Mouse (Mus musculus) embryonic facial prominence, embryonic 15.5 days (tissue): ENCODE data around the gene 3110040M04Rik. TPM values are rescaled to one million over a fixed set of nuclear protein-coding genes. Genes with fewer than 3 reads are reported as not detected.
A peak's percentile ranks its signal among the peaks of the same experiment; 100 is the strongest.

Experiments
- ATAC-seq: fragments of 200-750 bp; cut with Nextera tagmentation; 2 replicates; pipeline ENCODE4 v1.8.0; 2017; ENCODE audit warnings: low read depth, moderate TSS enrichment; ENCODE audit not compliant: insufficient number of reproducible peaks, low FRiP score, low TSS enrichment
- H3K27ac ChIP-seq: fragments of 300-500 bp; sonication (generic); replicated peaks from 2 replicates; pipeline ENCODE4 v1.5.1; 2015; ENCODE audit warnings: mild to moderate bottlenecking, inconsistent platforms
- H3K27me3 ChIP-seq: fragments of 300-500 bp; sonication (generic); 2 replicates; pipeline ENCODE4 v1.6.1; 2015; ENCODE audit warnings: inconsistent platforms
- H3K36me3 ChIP-seq: fragments of 300-500 bp; sonication (generic); 2 replicates; pipeline ENCODE4 v1.6.1; 2015; ENCODE audit warnings: mild to moderate bottlenecking, inconsistent platforms
- H3K4me1 ChIP-seq: fragments of 300-500 bp; sonication (generic); 2 replicates; pipeline ENCODE4 v1.6.1; 2015; ENCODE audit warnings: inconsistent platforms
- H3K4me2 ChIP-seq: fragments of 300-500 bp; sonication (generic); replicated peaks from 2 replicates; pipeline ENCODE4 v1.6.1; 2015; ENCODE audit warnings: mild to moderate bottlenecking, inconsistent platforms
- H3K4me3 ChIP-seq: fragments of 300-500 bp; sonication (generic); replicated peaks from 2 replicates; pipeline ENCODE4 v1.5.1; 2015; ENCODE audit warnings: mild to moderate bottlenecking, inconsistent platforms
- H3K9ac ChIP-seq: fragments of 300-500 bp; sonication (generic); 2 replicates; pipeline ENCODE4 v1.6.1; 2015; ENCODE audit warnings: inconsistent platforms
- H3K9me3 ChIP-seq: fragments of 300-500 bp; sonication (generic); replicated peaks from 2 replicates; pipeline ENCODE4 v1.6.1; 2016; ENCODE audit warnings: inconsistent platforms
- WGBS: fragments of 180-500 bp; shearing (Covaris S2); methylation state at CpG from one replicate; pipeline ENCODE4 v1.1.7; 2015; 5-methylcytosine and 5-hydroxymethylcytosine counted together
- polyA plus RNA-seq: library from polyadenylated mRNA; unstranded; fragments of >200 nt; fragmentation: Nextera tagmentation; extraction: Ambion mirVana; gene quantifications from 2 replicates; pipeline ENCODE4 v1.2.1, GENCODE M21; 2015

Gene 3110040M04Rik
- polyA plus RNA-seq, 1 experiment from 2014 or later = not detected

DNA sequence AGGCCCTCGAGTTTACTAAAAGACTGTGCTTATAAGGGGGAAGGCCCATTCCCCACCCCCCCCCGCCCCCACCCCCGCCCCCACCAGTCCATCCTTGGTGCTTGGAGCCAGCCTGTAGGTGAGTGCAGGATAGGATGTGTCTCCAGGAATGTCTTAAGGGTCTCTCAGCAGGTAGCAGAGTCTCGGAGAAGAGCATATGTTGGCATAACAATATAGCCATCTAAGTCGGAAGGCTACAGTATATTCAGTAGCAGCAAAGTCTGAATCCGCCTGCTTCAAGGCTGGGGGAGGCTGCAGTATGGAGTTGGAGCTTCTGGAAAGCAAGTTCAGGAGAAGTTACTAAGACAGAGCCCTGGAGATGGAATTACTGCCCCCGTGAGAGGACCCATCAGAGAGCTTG is 16.2 kb downstream of the 3110040M04Rik start:
- no peak overlapping the region for H3K27ac ChIP-seq
- 71% methylated on average over 7 of the region's 7 CpGs for WGBS
- no peak for ATAC-seq
- no peaks in the 10 kb centered on the region for H3K9me3 ChIP-seq
- no peaks in the 10 kb centered on the region for H3K27me3 ChIP-seq
- no peaks in the 10 kb centered on the region for H3K4me1 ChIP-seq
- no peak overlapping the region for H3K9ac ChIP-seq
- H3K36me3 ChIP-seq = no peaks in the 10 kb centered on the region
- no peak overlapping the region for H3K4me3 ChIP-seq
- H3K4me2 ChIP-seq = no peak overlapping the region

DNA sequence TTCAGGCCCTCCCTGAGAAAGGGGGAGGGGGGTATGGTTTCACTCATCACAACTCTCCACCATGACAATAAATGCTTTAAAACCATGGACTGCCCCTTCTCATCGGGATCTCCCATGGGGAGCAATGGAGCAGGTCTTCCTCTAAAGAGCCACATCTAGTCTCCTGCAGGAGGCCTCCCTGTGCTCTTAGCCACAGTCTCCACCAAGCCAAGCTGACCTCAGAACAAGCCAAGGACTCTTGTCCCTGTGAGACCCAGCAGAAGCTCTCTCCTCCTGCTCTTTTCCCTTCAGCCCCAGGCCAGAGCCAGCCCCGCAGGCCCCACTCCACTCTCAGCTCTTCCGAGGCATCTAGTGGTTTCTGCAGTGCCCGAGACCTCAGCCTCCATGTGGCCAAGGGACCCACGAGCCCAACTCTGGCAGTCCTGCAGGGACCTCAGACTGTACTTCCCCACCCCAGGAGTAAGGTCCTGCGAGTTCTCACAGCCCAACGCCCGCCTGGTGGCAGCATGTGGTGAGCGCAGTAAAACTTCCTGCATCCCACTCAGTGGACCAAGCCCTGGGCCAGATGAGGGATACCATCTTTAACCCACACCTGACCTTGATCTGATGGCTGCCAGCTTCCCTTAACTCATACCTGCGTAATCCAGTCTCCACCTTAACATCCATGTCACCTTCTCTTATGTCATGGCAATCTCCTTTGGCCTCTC is 18.8 kb downstream of the 3110040M04Rik start:
- 85% methylated on average over 10 of the region's 10 CpGs for WGBS
- no peaks in the 10 kb centered on the region for H3K27me3 ChIP-seq
- no peak overlapping the region for H3K9ac ChIP-seq
- no peak for ATAC-seq
- H3K4me2 ChIP-seq = no peak overlapping the region
- H3K4me1 ChIP-seq = no peaks in the 10 kb centered on the region
- no peaks in the 10 kb centered on the region for H3K9me3 ChIP-seq
- no peaks in the 10 kb centered on the region for H3K36me3 ChIP-seq
- H3K4me3 ChIP-seq = no peak overlapping the region
- no peak overlapping the region for H3K27ac ChIP-seq

DNA sequence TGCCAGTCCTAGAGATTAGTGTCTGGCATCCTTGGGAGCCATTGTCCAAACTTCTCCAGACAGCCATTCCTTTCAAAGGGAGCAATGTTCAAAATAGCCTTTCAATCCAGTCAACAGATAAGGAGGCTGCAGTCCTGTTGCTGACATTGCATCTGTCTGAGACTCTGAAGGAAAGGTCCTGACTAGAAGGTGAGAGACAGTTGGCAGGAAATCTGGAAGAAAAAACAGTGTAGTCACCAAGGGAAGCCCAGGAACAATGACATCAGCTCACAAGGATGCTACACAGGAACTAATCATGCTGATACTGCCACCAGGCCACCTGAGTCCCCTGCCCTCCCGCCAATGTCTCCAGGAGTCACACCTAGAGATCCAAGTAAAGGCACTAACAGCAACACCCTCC is 19.5 kb downstream of the 3110040M04Rik start:
- H3K27me3 ChIP-seq = no peaks in the 10 kb centered on the region
- no peak overlapping the region for H3K4me2 ChIP-seq
- no peaks in the 10 kb centered on the region for H3K36me3 ChIP-seq
- no peaks in the 10 kb centered on the region for H3K9me3 ChIP-seq
- no peak overlapping the region for H3K9ac ChIP-seq
- no peak for ATAC-seq
- H3K27ac ChIP-seq = no peak overlapping the region
- WGBS = 78% methylated on average over 1 of the region's 1 CpGs
- no peaks in the 10 kb centered on the region for H3K4me1 ChIP-seq
- H3K4me3 ChIP-seq = no peak overlapping the region

DNA sequence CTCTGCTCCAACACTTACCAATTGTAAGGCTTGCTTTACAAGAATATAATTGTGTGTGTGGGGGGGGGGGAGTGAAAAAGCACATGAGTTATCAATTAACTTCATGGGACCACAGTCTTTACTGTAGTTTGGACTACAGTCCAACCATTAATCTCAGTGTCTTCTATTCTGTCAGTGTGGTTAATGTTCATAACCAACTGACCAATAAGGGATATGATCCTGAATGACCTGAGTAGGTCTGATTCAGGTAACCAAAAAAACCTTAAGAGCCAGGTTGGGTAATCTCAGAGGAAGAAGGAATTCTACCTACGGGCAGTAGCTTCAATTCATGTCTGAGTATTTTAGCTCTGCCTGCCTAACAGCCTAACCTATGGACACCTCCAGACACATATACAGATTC is 20.6 kb downstream of the 3110040M04Rik start:
- ATAC-seq = no peak
- Histone ChIP-seq H3K27me3 (no peaks in the 10 kb centered on the region), H3K9ac (no peak overlapping the region), H3K4me2 (no peak overlapping the region), H3K36me3 (no peaks in the 10 kb centered on the region), H3K4me3 (no peak overlapping the region), H3K9me3 (no peaks in the 10 kb centered on the region), H3K27ac (no peak overlapping the region), H3K4me1 (no peaks in the 10 kb centered on the region)
- 89% methylated on average over 1 of the region's 1 CpGs for WGBS

DNA sequence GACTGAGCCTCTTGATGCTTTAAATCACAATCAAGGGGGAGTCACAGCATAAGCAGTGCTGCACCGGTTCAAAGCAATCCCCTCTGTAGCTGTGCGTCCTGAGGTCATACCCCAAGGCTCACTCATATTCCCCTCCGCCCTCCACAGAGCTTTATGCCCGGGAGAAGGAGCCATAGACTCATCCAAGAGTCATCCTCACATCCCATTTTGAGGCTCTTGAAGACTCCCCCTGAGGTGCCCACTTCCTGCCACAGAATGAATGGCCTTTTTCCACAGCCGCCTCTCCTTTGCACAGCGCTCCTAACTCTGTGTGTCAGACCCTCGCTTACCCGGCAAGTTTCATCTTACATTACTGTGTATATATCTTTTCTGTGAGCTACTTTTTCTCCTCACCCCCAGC is 23.6 kb downstream of the 3110040M04Rik start:
- ATAC-seq = no peak
- Histone ChIP-seq H3K36me3 (no peaks in the 10 kb centered on the region), H3K27ac (no peak overlapping the region)

DNA sequence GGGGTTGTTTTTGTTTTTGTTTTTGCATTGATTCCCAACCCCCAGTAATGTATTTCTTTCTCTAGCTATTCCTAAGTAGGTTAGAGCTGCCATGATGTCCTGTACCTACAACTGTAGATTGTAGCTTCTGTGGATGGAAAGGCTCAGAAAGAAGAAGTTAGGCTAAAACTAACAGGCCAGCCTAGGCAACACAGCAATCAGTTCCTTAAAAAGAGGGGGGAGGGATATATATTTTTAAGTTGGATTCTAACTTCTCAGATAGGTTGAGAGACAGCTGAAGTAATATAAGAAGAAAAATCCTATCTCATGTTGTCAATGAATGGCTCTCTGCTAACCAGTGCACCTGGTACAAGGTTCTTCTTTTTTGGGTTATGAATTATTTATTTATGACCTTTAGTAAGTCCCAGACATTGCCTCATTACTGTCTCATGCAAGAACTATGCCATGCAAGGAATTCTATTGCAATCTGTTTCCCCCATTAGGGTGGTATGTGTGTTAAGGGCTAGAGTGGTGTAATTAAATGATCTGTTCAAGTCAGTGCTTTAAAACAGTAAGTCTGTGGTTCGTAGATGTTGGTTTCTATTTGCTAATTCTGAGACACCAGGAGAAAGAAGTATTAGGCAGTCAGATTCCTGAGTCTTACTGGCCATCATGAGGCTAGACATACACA is 24.5 kb downstream of the 3110040M04Rik start:
- Histone ChIP-seq H3K9ac (no peak overlapping the region), H3K4me2 (no peak overlapping the region), H3K27ac (no peak overlapping the region), H3K9me3 (no peaks in the 10 kb centered on the region), H3K27me3 (no peaks in the 10 kb centered on the region), H3K4me3 (no peak overlapping the region), H3K4me1 (no peaks in the 10 kb centered on the region), H3K36me3 (no peaks in the 10 kb centered on the region)
- WGBS = 78% methylated on average over 1 of the region's 1 CpGs
- ATAC-seq = no peak

More for the DNA sequence above, 23.6 kb downstream of the 3110040M04Rik start:
- Histone ChIP-seq H3K9me3 (no peaks in the 10 kb centered on the region), H3K9ac (no peak overlapping the region), H3K4me2 (no peak overlapping the region), H3K4me3 (no peak overlapping the region), H3K27me3 (no peaks in the 10 kb centered on the region), H3K4me1 (no peaks in the 10 kb centered on the region)
- WGBS = 63% methylated on average over 8 of the region's 8 CpGs

DNA sequence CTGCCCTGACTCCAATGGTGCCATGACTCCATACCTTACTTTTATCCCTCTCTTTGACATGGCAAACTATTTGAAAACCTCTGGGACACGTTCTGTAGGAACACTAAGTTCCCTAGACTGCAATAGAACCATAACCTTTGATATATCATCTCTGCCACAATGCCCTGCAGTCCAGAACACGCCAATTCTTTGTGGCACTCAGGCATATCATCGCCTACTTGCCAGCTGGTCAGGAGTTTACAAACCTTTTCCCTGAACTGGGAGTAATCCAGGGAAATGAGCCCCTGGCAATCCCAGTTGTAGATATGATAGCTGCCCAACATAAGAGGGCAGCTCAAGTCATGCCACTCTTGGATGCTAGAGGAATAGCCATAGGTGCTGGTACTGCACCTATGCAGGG is 28.4 kb downstream of the 3110040M04Rik start:
- no peaks in the 10 kb centered on the region for H3K27me3 ChIP-seq
- H3K36me3 ChIP-seq = no peaks in the 10 kb centered on the region
- H3K4me3 ChIP-seq = no peak overlapping the region
- H3K27ac ChIP-seq = no peak overlapping the region
- ATAC-seq = no peak
- H3K4me2 ChIP-seq = no peak overlapping the region
- 78% methylated on average over 3 of the region's 3 CpGs for WGBS
- H3K9me3 ChIP-seq = no peaks in the 10 kb centered on the region
- H3K9ac ChIP-seq = no peak overlapping the region
- H3K4me1 ChIP-seq = peaks cover 8% of the 10 kb centered on the region; the same call in 1 of the 2 replicates

DNA sequence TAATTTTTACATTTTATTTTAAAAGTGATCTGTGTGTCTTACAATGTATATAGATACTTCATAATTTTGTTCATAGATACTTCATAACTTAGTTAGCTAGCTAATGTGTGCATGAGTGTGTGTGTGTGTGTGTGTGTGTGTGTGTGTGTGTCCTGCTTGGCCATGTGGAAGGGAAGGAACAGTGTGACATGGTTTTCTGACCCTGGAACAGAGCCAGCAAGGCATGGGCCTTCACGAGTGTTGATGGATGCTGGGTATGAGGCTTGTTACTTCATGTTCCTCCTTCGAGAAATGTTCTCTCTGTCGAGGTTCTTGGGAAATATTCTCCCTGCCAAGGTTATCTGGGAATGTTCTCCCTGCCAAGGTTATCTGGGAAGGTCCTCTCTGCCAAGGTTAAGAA is 29.8 kb downstream of the 3110040M04Rik start:
- ATAC-seq = no peak
- Histone ChIP-seq H3K4me2 (no peak overlapping the region), H3K27ac (no peak overlapping the region), H3K4me1 (peaks cover 8% of the 10 kb centered on the region; the same call in 1 of the 2 replicates), H3K9me3 (no peaks in the 10 kb centered on the region), H3K4me3 (no peak overlapping the region), H3K36me3 (no peaks in the 10 kb centered on the region), H3K9ac (no peak overlapping the region), H3K27me3 (no peaks in the 10 kb centered on the region)
- 86% methylated on average over 3 of the region's 3 CpGs for WGBS

DNA sequence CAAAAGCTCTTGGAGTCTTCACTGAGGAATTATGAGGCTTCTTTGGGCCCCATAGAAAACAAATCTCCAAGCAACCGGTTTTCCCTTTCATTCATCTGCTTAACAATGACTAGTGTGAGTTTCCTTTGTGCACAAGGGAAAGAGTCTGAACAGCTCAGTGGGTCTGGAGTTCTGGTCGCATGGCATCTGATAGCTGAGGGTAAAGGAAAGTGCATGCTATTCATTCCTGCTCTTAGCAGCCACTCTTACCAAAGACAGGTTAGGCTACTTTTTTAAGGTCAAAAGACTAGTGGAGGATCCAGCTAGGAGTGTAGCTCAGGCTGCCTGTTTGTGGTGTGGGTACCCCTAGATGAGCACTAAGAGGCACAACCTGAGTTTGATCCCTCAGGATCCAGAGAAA is 31.7 kb downstream of the 3110040M04Rik start:
- H3K36me3 ChIP-seq = no peaks in the 10 kb centered on the region
- no peaks in the 10 kb centered on the region for H3K9me3 ChIP-seq
- 37% methylated on average over 2 of the region's 2 CpGs for WGBS
- H3K4me2 ChIP-seq = no peak overlapping the region
- ATAC-seq = no peak
- H3K4me3 ChIP-seq = no peak overlapping the region
- H3K9ac ChIP-seq = no peak overlapping the region
- no peaks in the 10 kb centered on the region for H3K27me3 ChIP-seq
- H3K4me1 ChIP-seq = peaks cover 8% of the 10 kb centered on the region; the same call in 1 of the 2 replicates
- H3K27ac ChIP-seq = peak overlapping the region; percentile 51; the same call in 1 of the 2 replicates

DNA sequence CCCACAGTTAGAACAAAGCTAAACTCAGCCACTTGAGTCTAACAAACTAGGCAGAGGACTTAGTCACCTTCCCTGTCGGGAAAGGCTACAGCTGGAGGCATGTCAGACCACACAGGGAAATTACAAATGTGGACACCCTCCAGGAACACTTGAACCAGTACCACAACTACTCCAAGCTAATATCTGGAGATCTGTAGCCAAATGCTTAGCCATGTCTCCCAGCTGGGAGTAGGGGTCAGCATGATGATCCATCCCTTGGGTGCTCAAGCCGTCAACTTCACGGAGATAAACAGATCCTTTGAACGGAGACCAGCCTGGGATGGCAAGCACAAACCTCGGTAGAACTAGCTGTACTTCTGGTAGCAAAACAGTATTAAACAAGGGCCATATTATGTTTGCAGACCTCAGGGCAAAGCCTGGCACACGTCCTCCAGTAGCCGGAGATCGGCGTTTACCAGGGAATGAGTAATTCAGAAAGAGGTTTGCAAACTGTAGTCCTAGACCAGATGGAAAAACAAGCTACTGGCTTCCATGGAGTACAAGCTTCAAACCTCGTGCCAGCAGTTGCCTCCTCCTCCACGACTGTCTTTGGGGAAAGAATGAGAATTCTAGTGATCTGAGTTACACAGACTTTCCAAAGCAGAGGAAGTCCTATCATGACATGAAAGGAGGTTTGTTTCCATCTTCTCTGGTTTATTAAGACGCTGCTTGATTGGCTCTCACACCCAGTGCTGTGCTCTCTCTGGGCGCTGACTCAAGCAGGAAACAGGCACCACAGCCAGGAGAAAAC is 32.4 kb downstream of the 3110040M04Rik start:
- Histone ChIP-seq H3K27me3 (no peaks in the 10 kb centered on the region), H3K9me3 (no peaks in the 10 kb centered on the region), H3K4me1 (peaks cover 8% of the 10 kb centered on the region; the same call in 1 of the 2 replicates), H3K36me3 (no peaks in the 10 kb centered on the region), H3K4me2 (no peak overlapping the region), H3K4me3 (no peak overlapping the region), H3K27ac (peak overlapping the region; percentile 51; the same call in 1 of the 2 replicates), H3K9ac (no peak overlapping the region)
- 38% methylated on average over 13 of the region's 13 CpGs for WGBS
- ATAC-seq = 0 out of 2 replicates have a peak, but pooled peaks have one; percentile 24

DNA sequence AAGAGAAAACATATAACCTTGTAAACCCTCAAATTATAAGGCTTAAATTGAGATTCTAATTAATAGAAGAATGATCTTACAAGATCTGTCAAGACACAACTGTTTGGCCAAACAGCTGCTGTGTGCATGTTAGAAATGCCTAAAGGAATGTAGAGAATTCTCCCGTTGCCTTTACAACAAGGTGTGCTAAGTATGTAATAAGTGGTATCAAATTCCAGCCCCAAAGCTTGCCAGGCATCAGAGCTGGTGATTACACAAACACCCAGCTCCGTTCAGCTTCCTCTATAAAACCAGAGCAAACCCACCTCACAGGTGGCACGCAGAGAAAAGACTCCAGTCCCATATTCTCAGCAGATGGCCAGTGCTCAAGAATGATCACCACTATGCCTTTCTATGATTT is 33.9 kb downstream of the 3110040M04Rik start:
- no peak for ATAC-seq
- no peak overlapping the region for H3K9ac ChIP-seq
- WGBS = 42% methylated on average over 3 of the region's 3 CpGs

More for the DNA sequence above, 33.9 kb downstream of the 3110040M04Rik start:
- H3K36me3 ChIP-seq = no peaks in the 10 kb centered on the region
- H3K4me1 ChIP-seq = peaks cover 8% of the 10 kb centered on the region; the same call in 1 of the 2 replicates
- no peaks in the 10 kb centered on the region for H3K27me3 ChIP-seq
- H3K9me3 ChIP-seq = no peaks in the 10 kb centered on the region
- no peak overlapping the region for H3K4me2 ChIP-seq
- no peak overlapping the region for H3K4me3 ChIP-seq
- no peak overlapping the region for H3K27ac ChIP-seq
